Mouse (Mus musculus) testis, adult 2 months (tissue): ENCODE measurements around the gene Rapsn.

Experiments
- CTCF ChIP-seq: fragments of 200-500 bp; IDR thresholded peaks from 2 replicates; pipeline ENCODE4 v1.5.1; 2012; ENCODE audit warnings: low read depth, mild to moderate bottlenecking, inconsistent platforms, low read length, moderate library complexity; ENCODE audit not compliant: control insufficient read depth, insufficient read depth, insufficient replicate concordance
- POLR2A ChIP-seq: fragments of 200-500 bp; IDR thresholded peaks from 2 replicates; pipeline ENCODE4 v1.6.1; 2012; ENCODE audit warnings: low read depth, mild to moderate bottlenecking, inconsistent platforms, low read length, moderate library complexity; ENCODE audit not compliant: control insufficient read depth

DNA sequence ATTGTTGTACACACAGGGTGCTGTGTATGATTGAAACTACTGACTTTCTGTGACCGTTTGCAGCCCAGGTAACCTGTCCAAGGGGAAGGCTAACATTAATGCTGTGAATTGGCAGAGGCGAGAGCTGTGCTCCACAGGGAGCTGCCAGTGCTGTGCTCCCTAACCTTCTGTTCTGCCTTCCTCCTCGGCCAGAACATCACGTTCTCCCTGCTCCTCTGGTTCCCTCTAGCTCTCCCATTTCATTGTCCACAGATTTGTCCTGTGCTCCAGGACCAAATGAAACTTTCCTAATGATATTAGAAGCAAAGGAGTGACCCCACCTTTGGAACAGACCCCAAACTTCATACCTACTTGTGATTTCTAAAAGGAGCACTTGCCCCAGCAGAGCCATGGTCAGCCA, 20.0 kb upstream of the Rapsn start:
- TF ChIP-seq CTCF (no peak), POLR2A (no peak)
